Mouse (Mus musculus): ENCODE results near the gene Chrm3. TPM values are rescaled to one million over a fixed set of nuclear protein-coding genes. Genes with fewer than 3 reads are reported as not detected.

The Chrm3 gene
- polyA plus RNA-seq, 1 experiment from 2014 or later = 0.65 TPM

DNA sequence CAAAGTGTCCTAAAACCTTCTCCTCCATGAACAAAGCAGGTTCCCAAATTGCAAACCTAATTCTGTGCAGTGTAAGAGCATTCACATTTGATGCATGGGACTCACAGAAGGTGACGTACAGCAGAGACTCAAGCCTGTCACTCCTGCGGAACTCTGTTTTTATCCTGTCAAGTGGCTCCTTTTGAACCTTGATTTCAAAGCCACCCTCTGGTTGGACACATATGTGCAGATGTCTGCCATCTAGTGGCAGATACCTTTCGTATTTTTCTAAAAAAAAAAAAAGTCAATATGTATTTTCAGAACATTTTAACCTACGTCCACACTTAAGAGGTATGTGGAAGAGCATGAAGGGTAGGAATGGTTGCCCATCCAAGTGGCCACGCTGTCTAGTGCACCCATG lies 16.3 kb downstream of the Chrm3 start:
- Histone ChIP-seq H3K27me3 (replicated peaks; ENCODE audit: control insufficient read depth, insufficient read depth, low read length) (no peaks in the 10 kb centered on the region), H3K4me3 (ENCODE audit: low read depth, low read length) (no peak overlapping the region), H3K27ac (ENCODE audit: low read depth, low read length) (no peak overlapping the region), H3K9ac (ENCODE audit: low read length) (no peak overlapping the region), H3K4me1 (ENCODE audit: control insufficient read depth, insufficient read depth, low read length) (no peaks in the 10 kb centered on the region), H3K9me3 (replicated peaks; ENCODE audit: control insufficient read depth, low read length) (no peaks in the 10 kb centered on the region), H3K4me2 (ENCODE audit: low read length) (no peak overlapping the region), H3K36me3 (ENCODE audit: control insufficient read depth, insufficient read depth, low read length) (no peaks in the 10 kb centered on the region)
- DNase-seq (ENCODE audit: low spot score) (no peak), ATAC-seq (no peak)
- 70% methylated on average over 5 of the region's 5 CpGs for WGBS

DNA sequence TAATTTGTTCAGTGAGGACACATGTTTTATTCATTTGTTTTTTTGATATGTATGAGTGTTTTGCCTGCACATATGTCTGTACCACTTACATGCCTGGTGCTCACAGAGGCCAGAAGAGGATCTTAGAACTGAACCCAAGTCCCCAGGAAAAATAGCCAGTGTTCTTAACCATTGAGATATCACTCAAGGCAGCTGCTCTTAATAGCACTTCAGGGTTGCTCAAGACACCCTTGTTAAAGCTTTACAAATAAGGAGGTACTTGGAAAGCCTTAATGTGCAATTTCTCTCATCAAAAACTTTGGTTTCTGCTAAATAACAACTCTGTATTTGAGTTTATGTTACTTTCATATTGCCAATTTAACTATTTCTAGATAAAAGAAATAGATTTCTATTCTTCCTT lies 25.1 kb downstream of the Chrm3 start:
- no peaks in the 10 kb centered on the region for H3K9me3 ChIP-seq (replicated peaks; ENCODE audit: control insufficient read depth, low read length)
- H3K4me1 ChIP-seq (ENCODE audit: control insufficient read depth, insufficient read depth, low read length) = no peaks in the 10 kb centered on the region
- H3K27me3 ChIP-seq (replicated peaks; ENCODE audit: control insufficient read depth, insufficient read depth, low read length) = no peaks in the 10 kb centered on the region
- H3K36me3 ChIP-seq (ENCODE audit: control insufficient read depth, insufficient read depth, low read length) = no peaks in the 10 kb centered on the region
- H3K4me3 ChIP-seq (ENCODE audit: low read depth, low read length) = no peak overlapping the region
- no peak overlapping the region for H3K27ac ChIP-seq (ENCODE audit: low read depth, low read length)
- H3K4me2 ChIP-seq (ENCODE audit: low read length) = no peak overlapping the region
- no peak overlapping the region for H3K9ac ChIP-seq (ENCODE audit: low read length)
- DNase-seq (ENCODE audit: low spot score) = no peak
- ATAC-seq = no peak

DNA sequence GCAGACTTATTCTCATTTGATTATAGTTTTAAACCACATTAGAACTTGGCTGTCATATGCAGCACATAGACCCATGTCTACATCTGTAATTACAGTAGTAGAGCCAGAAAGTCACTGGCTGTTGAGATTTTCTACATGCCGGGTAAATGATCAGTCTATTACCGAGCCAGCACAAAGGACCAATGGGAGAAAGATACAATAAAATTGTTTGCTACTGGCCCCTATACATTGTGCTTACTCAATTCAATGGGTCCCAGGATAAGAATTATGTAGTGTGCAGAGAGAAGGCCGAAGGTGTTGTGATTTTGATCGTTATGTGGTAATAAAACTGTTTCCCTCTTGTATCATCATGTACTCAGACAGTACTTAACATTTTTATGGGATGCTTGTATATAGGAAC lies 27.9 kb downstream of the Chrm3 start:
- no peak overlapping the region for H3K4me3 ChIP-seq (ENCODE audit: low read depth, low read length)
- H3K4me2 ChIP-seq (ENCODE audit: low read length) = no peak overlapping the region
- no peaks in the 10 kb centered on the region for H3K9me3 ChIP-seq (replicated peaks; ENCODE audit: control insufficient read depth, low read length)
- DNase-seq (ENCODE audit: low spot score) = no peak
- no peaks in the 10 kb centered on the region for H3K4me1 ChIP-seq (ENCODE audit: control insufficient read depth, insufficient read depth, low read length)
- no peaks in the 10 kb centered on the region for H3K36me3 ChIP-seq (ENCODE audit: control insufficient read depth, insufficient read depth, low read length)
- H3K27ac ChIP-seq (ENCODE audit: low read depth, low read length) = no peak overlapping the region
- H3K27me3 ChIP-seq (replicated peaks; ENCODE audit: control insufficient read depth, insufficient read depth, low read length) = no peaks in the 10 kb centered on the region
- no peak overlapping the region for H3K9ac ChIP-seq (ENCODE audit: low read length)
- no peak for ATAC-seq
- WGBS = 86% methylated on average over 4 of the region's 4 CpGs

DNA sequence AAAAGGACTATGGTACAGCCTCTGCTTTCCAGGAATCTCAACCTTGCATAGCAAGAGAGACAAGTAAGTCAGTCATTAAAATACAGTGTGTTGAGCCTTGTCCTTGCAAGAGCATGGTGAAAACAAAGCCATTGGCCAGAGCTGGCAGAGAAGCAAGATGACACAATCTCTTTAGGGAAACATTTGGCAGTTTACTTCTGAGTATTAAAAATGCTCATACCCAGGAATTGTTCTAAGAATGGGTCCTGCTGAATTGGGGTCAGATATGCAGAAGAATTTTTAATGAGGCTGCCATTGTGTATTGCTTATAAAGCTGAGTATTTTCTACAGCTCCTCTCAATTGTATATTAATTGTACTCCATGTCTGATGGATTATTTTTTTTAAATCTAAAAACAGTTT lies 50.8 kb downstream of the Chrm3 start:
- H3K27me3 ChIP-seq (replicated peaks; ENCODE audit: control insufficient read depth, insufficient read depth, low read length) = no peaks in the 10 kb centered on the region
- H3K36me3 ChIP-seq (ENCODE audit: control insufficient read depth, insufficient read depth, low read length) = no peaks in the 10 kb centered on the region
- H3K4me2 ChIP-seq (ENCODE audit: low read length) = no peak overlapping the region
- H3K9ac ChIP-seq (ENCODE audit: low read length) = no peak overlapping the region
- H3K27ac ChIP-seq (ENCODE audit: low read depth, low read length) = no peak overlapping the region
- no peaks in the 10 kb centered on the region for H3K4me1 ChIP-seq (ENCODE audit: control insufficient read depth, insufficient read depth, low read length)
- no peaks in the 10 kb centered on the region for H3K9me3 ChIP-seq (replicated peaks; ENCODE audit: control insufficient read depth, low read length)
- no peak for DNase-seq (ENCODE audit: low spot score)
- no peak for ATAC-seq
- no peak overlapping the region for H3K4me3 ChIP-seq (ENCODE audit: low read depth, low read length)

DNA sequence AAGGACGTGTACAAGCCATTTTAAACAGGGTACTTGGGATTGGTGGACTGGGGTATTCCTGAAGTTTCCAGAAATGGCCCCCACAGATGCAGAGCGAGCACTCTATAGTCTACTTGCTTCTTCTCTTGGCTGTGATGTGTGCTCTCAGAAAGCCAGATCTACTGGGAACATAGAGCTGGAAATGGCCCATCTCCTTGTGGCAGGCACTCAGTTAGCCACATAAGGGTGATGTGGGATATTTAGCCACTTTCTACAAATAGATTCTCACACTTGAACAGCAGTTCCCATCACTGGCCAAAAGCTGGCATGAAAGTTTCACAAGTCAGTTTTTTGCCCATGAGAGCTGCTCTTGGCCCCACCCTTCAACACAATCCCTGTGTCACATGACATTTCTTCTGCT lies 65.5 kb downstream of the Chrm3 start:
- ATAC-seq = no peak
- no peaks in the 10 kb centered on the region for H3K36me3 ChIP-seq (ENCODE audit: control insufficient read depth, insufficient read depth, low read length)
- H3K4me3 ChIP-seq (ENCODE audit: low read depth, low read length) = no peak overlapping the region
- 62% methylated on average over 2 of the region's 2 CpGs for WGBS
- no peaks in the 10 kb centered on the region for H3K4me1 ChIP-seq (ENCODE audit: control insufficient read depth, insufficient read depth, low read length)
- H3K9me3 ChIP-seq (replicated peaks; ENCODE audit: control insufficient read depth, low read length) = no peaks in the 10 kb centered on the region
- no peak overlapping the region for H3K27ac ChIP-seq (ENCODE audit: low read depth, low read length)
- DNase-seq (ENCODE audit: low spot score) = no peak
- H3K4me2 ChIP-seq (ENCODE audit: low read length) = no peak overlapping the region
- no peaks in the 10 kb centered on the region for H3K27me3 ChIP-seq (replicated peaks; ENCODE audit: control insufficient read depth, insufficient read depth, low read length)
- no peak overlapping the region for H3K9ac ChIP-seq (ENCODE audit: low read length)

DNA sequence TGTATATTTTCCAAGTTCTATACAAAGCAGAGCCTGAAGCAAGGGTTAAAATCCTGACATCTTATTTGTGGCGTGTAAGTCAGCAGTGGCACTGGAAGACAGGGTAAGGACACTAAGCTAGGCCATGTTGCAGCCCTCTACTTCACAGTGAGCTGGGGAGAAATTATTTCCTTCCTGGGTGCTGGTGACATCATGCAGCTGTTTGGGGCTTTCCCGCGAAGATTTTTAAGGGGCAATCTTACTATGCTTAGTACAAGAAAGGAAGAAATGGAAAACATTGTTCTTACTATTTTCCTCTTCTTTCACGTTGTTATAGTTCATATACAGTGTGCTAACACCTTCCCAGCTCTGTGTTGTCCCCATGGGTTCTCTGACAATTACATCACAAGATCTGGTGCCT lies 76.3 kb downstream of the Chrm3 start:
- 85% methylated on average over 4 of the region's 4 CpGs for WGBS
- Histone ChIP-seq H3K36me3 (ENCODE audit: control insufficient read depth, insufficient read depth, low read length) (no peaks in the 10 kb centered on the region), H3K4me2 (ENCODE audit: low read length) (no peak overlapping the region), H3K9me3 (replicated peaks; ENCODE audit: control insufficient read depth, low read length) (no peaks in the 10 kb centered on the region), H3K4me1 (ENCODE audit: control insufficient read depth, insufficient read depth, low read length) (no peaks in the 10 kb centered on the region), H3K9ac (ENCODE audit: low read length) (no peak overlapping the region), H3K27me3 (replicated peaks; ENCODE audit: control insufficient read depth, insufficient read depth, low read length) (no peaks in the 10 kb centered on the region), H3K27ac (ENCODE audit: low read depth, low read length) (no peak overlapping the region), H3K4me3 (ENCODE audit: low read depth, low read length) (no peak overlapping the region)
- ATAC-seq = no peak
- no peak for DNase-seq (ENCODE audit: low spot score)

DNA sequence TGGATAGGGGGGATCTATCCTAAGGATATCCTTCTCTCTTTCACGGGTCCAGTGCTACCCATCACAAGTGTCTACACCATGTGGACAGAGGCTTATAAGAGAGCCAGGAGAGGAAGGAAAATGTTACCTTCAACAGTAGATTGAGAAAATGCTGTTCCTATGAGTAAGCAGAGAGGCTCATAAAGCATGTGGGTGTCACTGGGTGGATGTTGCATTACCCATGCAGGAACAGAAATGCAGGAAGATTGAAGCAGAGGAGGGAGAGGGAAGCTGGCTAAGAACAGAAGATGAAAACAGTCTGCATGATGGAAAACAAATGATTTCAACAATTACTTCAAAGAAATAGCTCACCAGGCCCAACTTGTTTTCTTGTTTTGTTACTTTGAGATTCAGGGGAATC lies 85.7 kb downstream of the Chrm3 start:
- Histone ChIP-seq H3K27ac (ENCODE audit: low read depth, low read length) (no peak overlapping the region), H3K4me2 (ENCODE audit: low read length) (no peak overlapping the region), H3K36me3 (ENCODE audit: control insufficient read depth, insufficient read depth, low read length) (no peaks in the 10 kb centered on the region), H3K9ac (ENCODE audit: low read length) (no peak overlapping the region), H3K4me3 (ENCODE audit: low read depth, low read length) (no peak overlapping the region), H3K4me1 (ENCODE audit: control insufficient read depth, insufficient read depth, low read length) (no peaks in the 10 kb centered on the region), H3K9me3 (replicated peaks; ENCODE audit: control insufficient read depth, low read length) (no peaks in the 10 kb centered on the region), H3K27me3 (replicated peaks; ENCODE audit: control insufficient read depth, insufficient read depth, low read length) (no peaks in the 10 kb centered on the region)
- ATAC-seq (no peak), DNase-seq (ENCODE audit: low spot score) (no peak)
- WGBS = 84% methylated on average over 1 of the region's 1 CpGs

DNA sequence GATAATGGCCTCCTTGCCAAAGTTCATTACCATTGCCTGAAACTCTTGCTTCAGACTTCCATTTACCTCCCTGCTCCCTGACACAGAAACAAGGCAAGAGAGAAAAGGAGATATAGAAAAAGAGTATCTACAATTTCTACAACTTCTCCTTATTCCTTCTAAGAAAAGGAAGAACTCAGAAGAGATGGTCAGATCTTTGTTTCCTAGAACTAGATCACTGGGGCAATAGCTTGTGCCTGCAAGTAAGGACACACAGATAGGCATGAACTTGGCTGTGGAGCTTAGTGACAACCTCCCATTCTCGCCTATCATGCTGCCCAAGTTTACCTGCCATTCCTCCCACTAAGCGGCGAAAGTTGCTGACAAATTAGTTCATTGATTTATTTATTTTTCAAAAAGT lies 96.9 kb downstream of the Chrm3 start:
- WGBS = 90% methylated on average over 3 of the region's 3 CpGs
- Histone ChIP-seq H3K36me3 (ENCODE audit: control insufficient read depth, insufficient read depth, low read length) (no peaks in the 10 kb centered on the region), H3K4me3 (ENCODE audit: low read depth, low read length) (no peak overlapping the region), H3K27me3 (replicated peaks; ENCODE audit: control insufficient read depth, insufficient read depth, low read length) (no peaks in the 10 kb centered on the region), H3K9ac (ENCODE audit: low read length) (no peak overlapping the region), H3K9me3 (replicated peaks; ENCODE audit: control insufficient read depth, low read length) (no peaks in the 10 kb centered on the region), H3K4me1 (ENCODE audit: control insufficient read depth, insufficient read depth, low read length) (no peaks in the 10 kb centered on the region), H3K27ac (ENCODE audit: low read depth, low read length) (no peak overlapping the region), H3K4me2 (ENCODE audit: low read length) (no peak overlapping the region)
- ATAC-seq (no peak), DNase-seq (ENCODE audit: low spot score) (no peak)

DNA sequence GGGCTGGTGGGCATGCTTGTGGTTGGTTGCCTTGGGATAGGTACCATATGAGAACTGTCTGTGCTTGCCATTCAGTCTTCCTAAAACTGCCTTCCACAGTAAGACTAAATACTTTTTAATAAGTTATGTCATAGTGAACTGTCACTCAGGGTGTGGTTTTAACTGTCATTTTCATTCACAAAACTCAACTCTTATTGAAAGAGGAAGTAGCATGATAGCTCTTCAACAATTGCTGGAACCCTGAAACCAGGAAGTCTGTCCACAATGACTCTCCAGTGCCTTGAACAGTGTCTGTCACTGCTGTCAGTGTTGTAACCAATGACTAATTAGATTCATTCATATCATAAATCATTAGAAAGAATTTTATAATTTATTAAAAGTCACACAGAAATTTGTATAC lies 107.6 kb downstream of the Chrm3 start:
- DNase-seq (ENCODE audit: low spot score) = no peak
- H3K4me3 ChIP-seq (ENCODE audit: low read depth, low read length) = no peak overlapping the region
- H3K4me2 ChIP-seq (ENCODE audit: low read length) = no peak overlapping the region
- no peak overlapping the region for H3K9ac ChIP-seq (ENCODE audit: low read length)
- H3K27ac ChIP-seq (ENCODE audit: low read depth, low read length) = no peak overlapping the region
- no peaks in the 10 kb centered on the region for H3K36me3 ChIP-seq (ENCODE audit: control insufficient read depth, insufficient read depth, low read length)
- H3K27me3 ChIP-seq (replicated peaks; ENCODE audit: control insufficient read depth, insufficient read depth, low read length) = no peaks in the 10 kb centered on the region
- no peaks in the 10 kb centered on the region for H3K9me3 ChIP-seq (replicated peaks; ENCODE audit: control insufficient read depth, low read length)
- no peak for ATAC-seq
- H3K4me1 ChIP-seq (ENCODE audit: control insufficient read depth, insufficient read depth, low read length) = no peaks in the 10 kb centered on the region

Data from forebrain, embryonic 14.5 days (tissue).